Mouse (Mus musculus) ES-Bruce4 (cell line): ENCODE results near the gene Ttc21a. TPM values are rescaled to one million over a fixed set of nuclear protein-coding genes. Genes with fewer than 3 reads are reported as not detected.
A peak's percentile ranks its signal among the peaks of the same experiment; 100 is the strongest.

Experiments used
- H3K27ac ChIP-seq: 2 replicates; pipeline ENCODE4 v1.5.1; 2012; ENCODE audit warnings: low read length, inconsistent platforms; ENCODE audit not compliant: insufficient read depth
- H3K27me3 ChIP-seq: 2 replicates; pipeline ENCODE4 v1.6.1; 2012; ENCODE audit warnings: mild to moderate bottlenecking, low read length, inconsistent platforms; ENCODE audit not compliant: control insufficient read depth, poor library complexity, insufficient read depth, severe bottlenecking
- H3K36me3 ChIP-seq: 2 replicates; pipeline ENCODE4 v1.6.1; 2012; ENCODE audit warnings: inconsistent platforms, mild to moderate bottlenecking, low read length, moderate library complexity; ENCODE audit not compliant: control insufficient read depth, poor library complexity, insufficient read depth, severe bottlenecking
- H3K4me1 ChIP-seq: one replicate; pipeline ENCODE4 v1.8.1; 2011; ENCODE audit warnings: low read length; ENCODE audit not compliant: control insufficient read depth, insufficient read depth
- H3K4me3 ChIP-seq: 2 replicates; pipeline ENCODE4 v1.5.1; 2011; ENCODE audit warnings: low read depth, mild to moderate bottlenecking, low read length
- H3K9ac ChIP-seq: 2 replicates; pipeline ENCODE4 v1.6.1; 2012; ENCODE audit warnings: low read depth, mild to moderate bottlenecking, inconsistent platforms; ENCODE audit not compliant: poor library complexity, severe bottlenecking
- H3K9me3 ChIP-seq: replicated peaks from 2 replicates; pipeline ENCODE4 v1.6.1; 2012; ENCODE audit warnings: mild to moderate bottlenecking, low read length, inconsistent platforms; ENCODE audit not compliant: control insufficient read depth, poor library complexity, insufficient read depth, severe bottlenecking
- CTCF ChIP-seq: IDR thresholded peaks from one replicate; pipeline ENCODE4 v1.8.1; 2011; ENCODE audit warnings: low read depth, low read length
- EP300 ChIP-seq: IDR thresholded peaks from 2 replicates; pipeline ENCODE4 v1.6.1; 2011; ENCODE audit warnings: low read depth, low read length; ENCODE audit not compliant: insufficient read depth
- POLR2A ChIP-seq: IDR thresholded peaks from one replicate; pipeline ENCODE4 v1.8.1; 2011; ENCODE audit warnings: low read length; ENCODE audit not compliant: insufficient read depth
- polyA plus RNA-seq: library from polyadenylated mRNA; stranded (reverse); fragments of >200 nt; gene quantifications from 2 replicates; pipeline ENCODE4 v1.2.4, GENCODE M21; 2011; ENCODE audit warnings: low read depth; ENCODE audit not compliant: missing spikeins, insufficient read depth, insufficient read length

The Ttc21a gene
- polyA plus RNA-seq, 1 experiment: 0.93 TPM

DNA sequence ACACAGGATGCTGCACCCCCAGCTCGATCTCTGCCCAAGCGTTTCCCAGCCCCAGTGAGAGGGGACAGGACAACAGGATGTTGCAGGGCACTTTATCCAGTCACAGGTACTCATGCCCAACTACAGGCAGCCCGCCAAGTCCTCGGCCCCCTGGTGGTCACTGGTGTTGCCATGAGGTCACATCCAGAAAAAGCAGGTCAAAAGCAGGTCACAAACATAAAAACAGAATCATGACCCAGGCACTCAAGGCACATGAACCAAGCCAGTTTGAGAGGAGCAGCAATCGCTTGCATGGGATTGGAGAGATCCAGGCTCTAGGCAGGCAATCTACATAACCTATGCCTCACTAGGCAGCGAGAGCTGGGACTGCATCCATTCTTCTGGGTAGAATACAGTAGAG is 32.8 kb downstream of the Ttc21a start:
- no peak overlapping the region for H3K4me3 ChIP-seq
- no peaks in the 10 kb centered on the region for H3K9me3 ChIP-seq
- TF ChIP-seq CTCF (peak; percentile 46), POLR2A (no peak)
- peaks cover 21% of the 10 kb centered on the region for H3K36me3 ChIP-seq
- H3K9ac ChIP-seq: no peak overlapping the region
- H3K27ac ChIP-seq: no peak overlapping the region
- no peaks in the 10 kb centered on the region for H3K4me1 ChIP-seq
- no peaks in the 10 kb centered on the region for H3K27me3 ChIP-seq

DNA sequence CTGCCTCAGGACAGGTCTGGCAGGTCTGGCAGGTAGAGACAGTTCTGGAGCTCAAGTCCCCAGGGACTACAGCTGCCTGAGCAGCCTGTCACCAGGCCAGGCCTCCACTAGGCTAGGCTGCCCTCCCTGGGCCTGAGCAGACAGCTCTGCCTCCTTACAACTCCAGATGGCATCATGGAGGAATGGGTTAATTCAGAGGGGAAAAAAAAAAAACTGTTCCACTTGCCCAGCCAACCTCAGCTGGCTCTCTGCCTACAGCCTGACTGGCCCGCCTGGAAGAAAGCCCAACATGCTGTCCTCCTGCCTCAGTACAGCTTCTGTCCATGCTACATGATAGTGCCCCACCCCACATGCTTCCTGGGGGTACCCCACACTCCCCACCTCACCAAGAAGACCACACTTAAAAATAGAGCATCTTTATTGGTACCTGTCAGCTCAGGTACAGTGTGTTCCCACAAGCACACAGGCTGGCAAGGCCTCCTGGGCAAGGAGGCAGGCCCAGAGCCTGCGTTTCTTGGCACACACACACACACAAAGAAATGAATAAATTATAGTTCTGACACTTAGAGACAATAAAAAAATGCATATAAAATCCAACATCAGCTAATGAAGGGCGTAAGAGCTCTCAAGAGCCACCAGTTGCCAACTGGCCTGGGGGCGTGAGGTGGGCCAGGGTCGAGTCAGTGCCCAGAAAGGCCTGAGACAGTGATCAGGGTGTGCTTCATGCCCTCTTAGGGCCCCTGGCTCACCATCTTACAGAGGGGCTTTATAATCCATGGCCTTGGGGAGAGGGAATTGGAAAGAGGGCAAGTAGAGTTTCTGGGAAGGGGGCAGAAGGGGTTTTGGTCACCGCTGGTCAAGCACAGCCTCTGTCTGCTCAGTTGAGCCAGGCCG is 33.6 kb downstream of the Ttc21a start:
- Histone ChIP-seq H3K9ac (no peak overlapping the region), H3K27me3 (no peaks in the 10 kb centered on the region), H3K4me1 (no peaks in the 10 kb centered on the region), H3K9me3 (no peaks in the 10 kb centered on the region), H3K36me3 (peaks cover 22% of the 10 kb centered on the region), H3K4me3 (no peak overlapping the region), H3K27ac (no peak overlapping the region)
- TF ChIP-seq POLR2A (no peak), EP300 (no peak), CTCF (no peak)

DNA sequence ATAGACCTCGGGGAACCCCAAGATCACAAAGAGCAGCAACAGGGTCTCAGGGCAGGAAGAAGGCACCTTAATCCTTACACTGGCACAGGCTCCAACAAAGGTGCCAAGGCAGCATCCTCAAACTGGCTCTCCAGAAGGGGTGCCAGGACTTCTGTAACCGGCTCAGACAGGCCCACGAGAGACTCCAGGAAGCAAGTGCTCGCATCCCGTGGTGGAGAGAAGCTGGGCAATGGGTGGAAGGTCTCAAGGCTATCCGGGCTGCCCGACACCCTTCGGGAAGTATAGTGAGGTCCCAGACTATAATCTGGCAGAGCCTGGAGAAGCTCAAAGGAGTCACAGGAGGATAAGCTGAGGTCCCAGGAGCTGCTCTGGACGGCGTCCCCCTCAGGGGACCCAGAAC is 34.8 kb downstream of the Ttc21a start:
- Histone ChIP-seq H3K9ac (no peak overlapping the region), H3K4me1 (no peaks in the 10 kb centered on the region), H3K27me3 (no peaks in the 10 kb centered on the region), H3K36me3 (peaks cover 22% of the 10 kb centered on the region), H3K4me3 (no peak overlapping the region), H3K27ac (no peak overlapping the region), H3K9me3 (no peaks in the 10 kb centered on the region)
- no peak for TF ChIP-seq POLR2A
- TF ChIP-seq CTCF: no peak
- TF ChIP-seq EP300: no peak

DNA sequence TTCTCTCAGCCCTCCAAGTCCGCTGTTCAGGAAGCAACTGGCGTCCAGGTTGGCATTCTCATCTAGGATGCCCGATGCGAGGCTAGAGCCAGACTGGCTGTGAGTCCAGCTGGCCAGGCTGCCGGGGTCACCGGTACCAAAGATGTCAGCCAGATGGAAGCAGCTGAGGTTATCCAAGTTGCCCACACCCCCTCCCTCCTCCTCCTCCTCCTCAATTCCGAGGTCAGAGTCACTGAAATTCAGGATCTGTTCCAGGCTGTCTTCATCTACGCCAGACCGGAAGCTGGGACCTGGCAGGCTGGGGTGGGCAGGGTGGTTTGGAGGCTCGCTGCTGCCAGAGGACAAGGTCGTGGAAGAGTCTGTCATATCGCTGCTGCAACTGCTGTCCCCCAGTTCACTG is 35.2 kb downstream of the Ttc21a start:
- H3K27ac ChIP-seq: no peak overlapping the region
- TF ChIP-seq POLR2A (no peak), EP300 (no peak)
- no peak overlapping the region for H3K4me3 ChIP-seq
- no peak overlapping the region for H3K9ac ChIP-seq
- no peaks in the 10 kb centered on the region for H3K27me3 ChIP-seq
- peaks cover 2% of the 10 kb centered on the region for H3K4me1 ChIP-seq
- H3K36me3 ChIP-seq: peaks cover 22% of the 10 kb centered on the region
- H3K9me3 ChIP-seq: no peaks in the 10 kb centered on the region

DNA sequence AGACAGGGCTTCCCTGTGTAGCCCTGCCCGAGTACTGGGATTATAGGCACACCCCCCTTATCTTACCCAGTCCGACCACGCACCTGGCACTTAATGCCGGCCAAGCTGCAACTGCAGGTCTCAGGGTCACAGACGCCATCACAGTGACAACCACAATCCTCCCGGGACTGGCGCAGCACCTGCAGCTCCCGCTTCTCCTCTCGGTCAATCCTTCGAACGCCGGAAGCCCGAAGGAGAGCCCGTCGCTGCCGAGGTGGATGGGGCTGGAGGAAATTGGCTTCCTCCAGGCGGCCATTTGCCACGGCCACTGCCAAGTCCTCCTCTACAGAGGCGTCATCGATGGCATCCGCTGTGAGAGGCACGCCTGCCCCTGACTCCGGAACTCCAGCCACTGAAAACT is 35.9 kb downstream of the Ttc21a start:
- Histone ChIP-seq H3K4me1 (peaks cover 5% of the 10 kb centered on the region), H3K27me3 (no peaks in the 10 kb centered on the region), H3K27ac (no peak overlapping the region), H3K9me3 (no peaks in the 10 kb centered on the region), H3K9ac (no peak overlapping the region), H3K36me3 (peaks cover 22% of the 10 kb centered on the region), H3K4me3 (no peak overlapping the region)
- no peak for TF ChIP-seq POLR2A
- TF ChIP-seq EP300: no peak
- no peak for TF ChIP-seq CTCF

DNA sequence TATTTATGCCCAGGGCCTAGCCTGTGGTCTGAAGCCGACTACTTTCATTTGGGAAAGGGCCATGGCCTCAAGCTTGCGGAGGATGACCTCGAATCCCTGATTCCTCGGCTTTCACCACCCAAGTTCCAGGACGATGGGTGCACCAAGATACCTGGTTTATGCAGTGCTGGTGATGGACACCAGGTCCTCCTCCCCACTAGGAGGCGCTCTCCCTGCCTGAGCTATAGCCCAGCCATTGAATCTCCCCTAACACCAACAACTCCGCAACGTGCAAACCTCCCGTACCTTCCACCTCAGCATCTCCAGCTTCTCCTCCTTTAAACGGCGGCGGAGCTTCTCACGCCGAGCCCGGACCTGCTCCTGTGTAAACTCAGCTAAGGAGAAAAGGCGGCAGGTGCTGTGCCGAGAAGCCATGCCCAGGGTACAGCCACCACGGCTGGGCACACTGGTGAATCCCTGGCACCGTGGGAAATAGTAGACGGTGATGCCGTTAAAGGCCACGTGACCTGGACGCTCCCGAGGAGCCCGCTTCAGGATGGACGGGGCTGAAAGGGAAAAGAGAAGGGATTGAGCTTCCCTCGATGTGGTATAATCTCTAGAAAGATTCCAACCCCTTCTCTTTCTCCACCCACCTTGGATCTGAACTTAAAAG is 36.6 kb downstream of the Ttc21a start:
- 0 out of 2 replicates have a peak, but pooled peaks have one; percentile 29 for TF ChIP-seq EP300
- TF ChIP-seq POLR2A: no peak
- peak; percentile 99 for TF ChIP-seq CTCF
- H3K27ac ChIP-seq: peak overlapping the region; percentile 8; the same call in 1 of the 2 replicates
- H3K9ac ChIP-seq: peak overlapping the region; percentile 35
- H3K4me1 ChIP-seq: peaks cover 10% of the 10 kb centered on the region
- H3K4me3 ChIP-seq: peak overlapping the region; percentile 55
- peaks cover 22% of the 10 kb centered on the region for H3K36me3 ChIP-seq
- no peaks in the 10 kb centered on the region for H3K9me3 ChIP-seq
- no peaks in the 10 kb centered on the region for H3K27me3 ChIP-seq
